Mouse (Mus musculus): ENCODE results near the gene Cdh9. TPM values are rescaled to one million over a fixed set of nuclear protein-coding genes. Genes with fewer than 3 reads are reported as not detected.

Gene Cdh9
- total and polyA plus RNA-seq, 3 experiments = 0.11 TPM; not detected in 2

DNA sequence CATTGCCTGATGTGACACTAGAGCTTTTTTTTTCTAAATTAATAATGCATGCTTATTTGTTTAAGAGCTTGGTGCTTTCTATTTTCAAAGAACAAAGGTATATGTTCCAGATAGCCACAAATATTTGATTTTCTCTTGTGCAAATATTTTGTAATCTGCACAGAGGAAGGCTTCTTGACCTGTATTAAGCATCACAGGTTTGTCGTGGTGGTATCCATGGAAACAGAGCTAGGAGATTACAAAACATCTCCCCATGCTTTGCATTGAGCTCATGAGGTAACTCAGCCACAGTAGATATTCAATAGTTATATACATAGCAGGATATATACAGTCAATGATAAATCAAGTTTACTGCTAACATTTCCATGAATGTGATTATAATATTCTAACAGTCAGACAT is 56.0 kb downstream of the Cdh9 start:
- ATAC-seq (ENCODE audit: extremely low read depth, insufficient number of reproducible peaks, low FRiP score, poor library complexity, severe bottlenecking) (no peak), DNase-seq (ENCODE audit: low spot score) (no peak)
- no peaks in the 10 kb centered on the region for H3K36me3 ChIP-seq (replicated peaks)
- no peak overlapping the region for H3K4me3 ChIP-seq (ENCODE audit: low read depth, low read length)
- no peaks in the 10 kb centered on the region for H3K9me3 ChIP-seq (replicated peaks)
- TF ChIP-seq POLR2AphosphoS5 (IDR thresholded peaks at IDR 0.05; ENCODE audit: insufficient replicate concordance, low read depth, low read length) (no peak), GATA2 (IDR thresholded peaks at IDR 0.05; ENCODE audit: borderline replicate concordance, low read depth, low read length) (no peak), TAL1 (conservative IDR thresholded peaks at IDR 0.05; ENCODE audit: low read depth, low read length) (no peak), GATA1 (IDR thresholded peaks at IDR 0.05; ENCODE audit: borderline replicate concordance, low read length) (no peak), CTCF (IDR thresholded peaks at IDR 0.05; ENCODE audit: low read depth, low read length) (no peak)
- H3K4me1 ChIP-seq (ENCODE audit: insufficient read depth, low read depth, low read length) = no peaks in the 10 kb centered on the region
- no peaks in the 10 kb centered on the region for H3K27me3 ChIP-seq (ENCODE audit: insufficient read depth, low read length)

DNA sequence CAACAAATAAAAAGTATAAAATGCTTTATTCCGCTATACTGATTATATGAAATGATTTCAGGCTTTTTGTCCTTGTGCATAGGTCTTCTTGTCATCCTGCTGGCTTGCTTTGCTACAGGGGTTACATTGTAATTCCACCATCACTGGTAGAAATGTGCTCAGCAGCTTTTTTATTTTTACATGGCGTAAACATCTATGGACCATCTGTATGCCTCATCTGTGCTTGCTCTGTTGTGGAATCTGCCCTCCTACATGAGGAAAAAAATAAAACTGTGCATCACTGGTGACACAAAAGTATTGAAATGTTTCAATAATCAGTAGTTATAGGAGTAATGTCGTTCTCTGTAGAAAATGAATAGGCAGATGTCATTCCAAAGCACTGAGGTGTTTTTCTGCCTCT is 64.3 kb downstream of the Cdh9 start:
- Histone ChIP-seq H3K36me3 (replicated peaks) (no peaks in the 10 kb centered on the region), H3K4me3 (ENCODE audit: low read depth, low read length) (no peak overlapping the region), H3K4me1 (ENCODE audit: insufficient read depth, low read depth, low read length) (no peaks in the 10 kb centered on the region), H3K9me3 (replicated peaks) (no peaks in the 10 kb centered on the region), H3K27me3 (ENCODE audit: insufficient read depth, low read length) (no peaks in the 10 kb centered on the region)
- DNase-seq (ENCODE audit: low spot score) = no peak
- TF ChIP-seq POLR2AphosphoS5 (IDR thresholded peaks at IDR 0.05; ENCODE audit: insufficient replicate concordance, low read depth, low read length) = no peak
- no peak for TF ChIP-seq CTCF (IDR thresholded peaks at IDR 0.05; ENCODE audit: low read depth, low read length)
- no peak for TF ChIP-seq GATA2 (IDR thresholded peaks at IDR 0.05; ENCODE audit: borderline replicate concordance, low read depth, low read length)
- no peak for TF ChIP-seq GATA1 (IDR thresholded peaks at IDR 0.05; ENCODE audit: borderline replicate concordance, low read length)
- TF ChIP-seq TAL1 (conservative IDR thresholded peaks at IDR 0.05; ENCODE audit: low read depth, low read length) = no peak
- no peak for ATAC-seq (ENCODE audit: extremely low read depth, insufficient number of reproducible peaks, low FRiP score, poor library complexity, severe bottlenecking)

GRCm38 (mm10) chr15:16801302-16801701 is 72.7 kb downstream of the Cdh9 start:
- no peak for TF ChIP-seq GATA1 (IDR thresholded peaks at IDR 0.05; ENCODE audit: borderline replicate concordance, low read length)
- no peak for TF ChIP-seq TAL1 (conservative IDR thresholded peaks at IDR 0.05; ENCODE audit: low read depth, low read length)
- TF ChIP-seq GATA2 (IDR thresholded peaks at IDR 0.05; ENCODE audit: borderline replicate concordance, low read depth, low read length) = no peak
- TF ChIP-seq POLR2AphosphoS5 (IDR thresholded peaks at IDR 0.05; ENCODE audit: insufficient replicate concordance, low read depth, low read length) = no peak
- no peak for TF ChIP-seq CTCF (IDR thresholded peaks at IDR 0.05; ENCODE audit: low read depth, low read length)
- H3K9me3 ChIP-seq (replicated peaks) = no peaks in the 10 kb centered on the region
- DNase-seq (ENCODE audit: low spot score) (no peak), ATAC-seq (ENCODE audit: extremely low read depth, insufficient number of reproducible peaks, low FRiP score, poor library complexity, severe bottlenecking) (no peak)
- no peaks in the 10 kb centered on the region for H3K4me1 ChIP-seq (ENCODE audit: insufficient read depth, low read depth, low read length)
- H3K4me3 ChIP-seq (ENCODE audit: low read depth, low read length) = no peak overlapping the region
- no peaks in the 10 kb centered on the region for H3K27me3 ChIP-seq (ENCODE audit: insufficient read depth, low read length)
- no peaks in the 10 kb centered on the region for H3K36me3 ChIP-seq (replicated peaks)

- Histone ChIP-seq H3K4me1 (ENCODE audit: insufficient read depth, low read depth, low read length) (no peaks in the 10 kb centered on the region), H3K36me3 (replicated peaks) (no peaks in the 10 kb centered on the region), H3K9me3 (replicated peaks) (no peaks in the 10 kb centered on the region), H3K27me3 (ENCODE audit: insufficient read depth, low read length) (no peaks in the 10 kb centered on the region), H3K4me3 (ENCODE audit: low read depth, low read length) (no peak overlapping the region)
- ATAC-seq (ENCODE audit: extremely low read depth, insufficient number of reproducible peaks, low FRiP score, poor library complexity, severe bottlenecking) (no peak), DNase-seq (ENCODE audit: low spot score) (no peak)
- TF ChIP-seq POLR2AphosphoS5 (IDR thresholded peaks at IDR 0.05; ENCODE audit: insufficient replicate concordance, low read depth, low read length) (no peak), TAL1 (conservative IDR thresholded peaks at IDR 0.05; ENCODE audit: low read depth, low read length) (no peak), GATA2 (IDR thresholded peaks at IDR 0.05; ENCODE audit: borderline replicate concordance, low read depth, low read length) (no peak), CTCF (IDR thresholded peaks at IDR 0.05; ENCODE audit: low read depth, low read length) (no peak), GATA1 (IDR thresholded peaks at IDR 0.05; ENCODE audit: borderline replicate concordance, low read length) (no peak)
These were observed 82.2 kb downstream of the Cdh9 start for GRCm38 (mm10) chr15:16810787-16811186.

- no peaks in the 10 kb centered on the region for H3K9me3 ChIP-seq (replicated peaks)
- no peak for DNase-seq (ENCODE audit: low spot score)
These were observed 85.5 kb downstream of the Cdh9 start for GRCm38 (mm10) chr15:16814035-16814434.

DNA sequence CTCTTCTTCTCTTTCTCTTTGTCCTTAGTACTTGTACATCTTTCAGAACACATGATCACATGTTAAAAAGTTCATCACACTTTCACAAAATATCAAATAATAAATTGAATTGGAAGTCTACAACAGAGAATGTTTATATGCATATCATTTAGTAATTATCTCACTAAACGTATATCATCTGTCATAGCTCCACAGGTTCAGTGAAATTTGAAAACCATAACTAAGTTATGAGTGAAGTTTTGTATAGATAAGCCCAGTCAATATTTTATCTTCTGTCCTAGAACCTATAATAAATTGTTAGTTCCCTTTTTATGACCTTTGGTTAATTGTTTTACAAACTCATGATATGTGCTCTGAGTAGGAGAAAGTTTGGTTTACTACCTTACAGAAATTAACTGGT is 106.2 kb downstream of the Cdh9 start:
- ATAC-seq (ENCODE audit: extremely low read depth, insufficient number of reproducible peaks, low FRiP score, poor library complexity, severe bottlenecking) (peak; percentile 51; the same call in 1 of the 2 replicates), DNase-seq (ENCODE audit: low spot score) (no peak)
- no peaks in the 10 kb centered on the region for H3K9me3 ChIP-seq (replicated peaks)
- no peak for TF ChIP-seq GATA1 (IDR thresholded peaks at IDR 0.05; ENCODE audit: borderline replicate concordance, low read length)
- TF ChIP-seq CTCF (IDR thresholded peaks at IDR 0.05; ENCODE audit: low read depth, low read length) = no peak
- TF ChIP-seq TAL1 (conservative IDR thresholded peaks at IDR 0.05; ENCODE audit: low read depth, low read length) = no peak; the same call in 1 of the 2 replicates
- H3K4me3 ChIP-seq (ENCODE audit: low read depth, low read length) = no peak overlapping the region
- H3K27me3 ChIP-seq (ENCODE audit: insufficient read depth, low read length) = no peaks in the 10 kb centered on the region
- H3K4me1 ChIP-seq (ENCODE audit: insufficient read depth, low read depth, low read length) = peaks cover 17% of the 10 kb centered on the region
- H3K36me3 ChIP-seq (replicated peaks) = no peaks in the 10 kb centered on the region

More at GRCm38 (mm10) chr15:16814035-16814434, 85.5 kb downstream of the Cdh9 start:
- no peaks in the 10 kb centered on the region for H3K4me1 ChIP-seq (ENCODE audit: insufficient read depth, low read depth, low read length)
- H3K36me3 ChIP-seq (replicated peaks) = no peaks in the 10 kb centered on the region
- no peak overlapping the region for H3K4me3 ChIP-seq (ENCODE audit: low read depth, low read length)
- no peaks in the 10 kb centered on the region for H3K27me3 ChIP-seq (ENCODE audit: insufficient read depth, low read length)
- TF ChIP-seq GATA2 (IDR thresholded peaks at IDR 0.05; ENCODE audit: borderline replicate concordance, low read depth, low read length) = no peak
- TF ChIP-seq GATA1 (IDR thresholded peaks at IDR 0.05; ENCODE audit: borderline replicate concordance, low read length) = no peak
- TF ChIP-seq CTCF (IDR thresholded peaks at IDR 0.05; ENCODE audit: low read depth, low read length) = no peak
- no peak for TF ChIP-seq POLR2AphosphoS5 (IDR thresholded peaks at IDR 0.05; ENCODE audit: insufficient replicate concordance, low read depth, low read length)
- TF ChIP-seq TAL1 (conservative IDR thresholded peaks at IDR 0.05; ENCODE audit: low read depth, low read length) = no peak
- peak; percentile 28; the same call in 1 of the 2 replicates for ATAC-seq (ENCODE audit: extremely low read depth, insufficient number of reproducible peaks, low FRiP score, poor library complexity, severe bottlenecking)
